Mouse (Mus musculus) liver, embryonic 11.5 days (tissue): ENCODE measurements around the gene Lman1l. TPM values are rescaled to one million over a fixed set of nuclear protein-coding genes. Genes with fewer than 3 reads are reported as not detected.

Source experiments
- ATAC-seq: fragments of 200-750 bp; cut with Nextera tagmentation; replicated peaks from 2 replicates; pipeline ENCODE4 v1.8.0; 2017; ENCODE audit warnings: moderate number of reproducible peaks, mild to moderate bottlenecking, moderate TSS enrichment, moderate library complexity; ENCODE audit not compliant: low FRiP score
- DNase-seq: peaks from one replicate; pipeline ENCODE4 v3.0.0-alpha.2; 2017; ENCODE audit warnings: low spot score
- H3K27ac ChIP-seq: fragments of 300-500 bp; sonication (generic); 2 replicates; pipeline ENCODE4 v1.5.1; 2014; ENCODE audit warnings: mild to moderate bottlenecking, low read depth, low read length, control low read depth
- H3K27me3 ChIP-seq: fragments of 300-500 bp; sonication (generic); replicated peaks from 2 replicates; pipeline ENCODE4 v1.6.1; 2014; ENCODE audit warnings: low read length, mixed read lengths; ENCODE audit not compliant: control insufficient read depth, insufficient read depth
- H3K36me3 ChIP-seq: fragments of 300-500 bp; sonication (generic); 2 replicates; pipeline ENCODE4 v1.6.1; 2014; ENCODE audit warnings: mild to moderate bottlenecking, low read length, moderate library complexity, mixed read lengths; ENCODE audit not compliant: control insufficient read depth, insufficient read depth
- H3K4me1 ChIP-seq: fragments of 300-500 bp; sonication (generic); replicated peaks from 2 replicates; pipeline ENCODE4 v1.6.1; 2014; ENCODE audit warnings: low read length, mixed read lengths; ENCODE audit not compliant: control insufficient read depth, insufficient read depth
- H3K4me2 ChIP-seq: fragments of 300-500 bp; sonication (generic); 2 replicates; pipeline ENCODE4 v1.6.1; 2014; ENCODE audit warnings: mild to moderate bottlenecking, control low read depth, moderate library complexity
- H3K4me3 ChIP-seq: fragments of 300-500 bp; sonication (generic); 2 replicates; pipeline ENCODE4 v1.5.1; 2014; ENCODE audit warnings: low read depth, low read length, control low read depth
- H3K9ac ChIP-seq: fragments of 300-500 bp; sonication (generic); 2 replicates; pipeline ENCODE4 v1.6.1; 2014; ENCODE audit warnings: low read depth, low read length, control low read depth
- H3K9me3 ChIP-seq: fragments of 300-500 bp; sonication (generic); 2 replicates; pipeline ENCODE4 v1.6.1; 2016; ENCODE audit warnings: low read length, inconsistent platforms, mixed read lengths; ENCODE audit not compliant: control insufficient read depth
- WGBS: fragments of 180-500 bp; shearing (Covaris S2); extraction: QIAGEN DNeasy Blood & Tissue Kit; methylation state at CpG from one replicate; pipeline ENCODE4 v1.1.7; 2014; 5-methylcytosine and 5-hydroxymethylcytosine counted together
- polyA plus RNA-seq: library from polyadenylated mRNA; unstranded; fragments of >200 nt; fragmentation: Nextera tagmentation; extraction: Ambion mirVana; gene quantifications from 2 replicates; pipeline ENCODE4 v1.2.1, GENCODE M21; 2014

Gene Lman1l
- polyA plus RNA-seq, 1 experiment from 2014 or later = not detected

DNA sequence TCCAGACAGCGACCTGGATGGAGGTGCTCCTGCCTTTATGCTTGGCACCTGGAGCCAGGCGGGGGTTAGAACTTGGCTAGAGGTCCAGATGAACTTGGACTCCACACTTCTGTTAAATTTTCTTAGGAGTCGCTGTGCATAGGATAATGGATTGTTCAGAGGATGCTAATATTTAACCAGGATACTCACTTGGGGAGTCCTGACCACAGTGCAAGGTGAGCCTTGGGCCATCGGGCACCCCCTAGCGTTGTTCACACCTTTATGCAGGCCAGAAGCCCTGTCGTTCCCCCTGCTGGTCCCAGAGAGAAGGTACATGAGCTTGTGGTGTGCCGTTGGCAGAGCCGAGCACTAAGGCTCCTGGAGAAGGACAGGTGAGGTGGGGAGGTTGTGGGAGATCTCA is 53.7 kb downstream of the Lman1l start:
- ATAC-seq (no peak), DNase-seq (no peak)
- H3K4me1 ChIP-seq = peaks cover 8% of the 10 kb centered on the region
- no peak overlapping the region for H3K9ac ChIP-seq
- H3K4me2 ChIP-seq = no peak overlapping the region
- H3K4me3 ChIP-seq = no peak overlapping the region
- WGBS = 59% methylated on average over 8 of the region's 8 CpGs
- H3K36me3 ChIP-seq = peaks cover 12% of the 10 kb centered on the region; the same call in 1 of the 2 replicates
- no peaks in the 10 kb centered on the region for H3K27me3 ChIP-seq
- no peak overlapping the region for H3K27ac ChIP-seq
- H3K9me3 ChIP-seq = no peaks in the 10 kb centered on the region

- H3K27me3 ChIP-seq = no peaks in the 10 kb centered on the region
- H3K27ac ChIP-seq = no peak overlapping the region
- ATAC-seq = no peak
- WGBS = 56% methylated on average over 10 of the region's 10 CpGs
- H3K36me3 ChIP-seq = peaks cover 9% of the 10 kb centered on the region; the same call in 1 of the 2 replicates
- no peak overlapping the region for H3K4me3 ChIP-seq
- no peak overlapping the region for H3K9ac ChIP-seq
- no peaks in the 10 kb centered on the region for H3K9me3 ChIP-seq
- peaks cover 14% of the 10 kb centered on the region for H3K4me1 ChIP-seq
- DNase-seq = no peak
- H3K4me2 ChIP-seq = no peak overlapping the region
Measured at GRCm38 (mm10) chr9:57565741-57566221, 54.8 kb downstream of the Lman1l start.

GRCm38 (mm10) chr9:57564609-57565008 is 56.0 kb downstream of the Lman1l start:
- DNase-seq = no peak
- Histone ChIP-seq H3K4me3 (no peak overlapping the region), H3K4me2 (no peak overlapping the region), H3K9me3 (no peaks in the 10 kb centered on the region), H3K36me3 (peaks cover 9% of the 10 kb centered on the region; the same call in 1 of the 2 replicates), H3K4me1 (peaks cover 17% of the 10 kb centered on the region), H3K9ac (no peak overlapping the region), H3K27ac (no peak overlapping the region), H3K27me3 (no peaks in the 10 kb centered on the region)
- WGBS = 88% methylated on average over 6 of the region's 6 CpGs
- ATAC-seq = no peak

DNA sequence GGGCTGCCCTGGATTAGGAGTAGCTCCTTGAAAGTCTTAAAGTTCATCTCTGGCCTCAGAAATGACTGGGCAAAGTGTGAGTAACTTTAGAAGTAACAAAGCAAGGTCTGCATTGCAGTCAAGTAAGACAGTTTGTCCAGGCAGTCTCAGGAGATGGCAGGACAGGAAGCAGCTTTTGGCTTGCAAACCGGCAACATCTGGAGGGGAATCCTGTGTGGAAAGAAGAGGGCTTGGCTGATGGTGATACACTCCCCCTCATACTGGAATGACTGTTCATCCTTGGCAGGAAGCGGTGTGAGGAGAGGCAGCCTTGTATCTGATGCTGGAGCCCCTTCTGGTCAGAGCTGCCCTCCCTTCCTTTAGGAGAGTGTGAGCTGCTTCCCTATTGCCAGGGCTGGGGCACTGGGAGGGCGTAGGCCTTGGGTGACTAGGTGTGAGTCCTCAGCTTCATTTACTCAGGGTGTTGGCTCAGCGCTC is 57.6 kb downstream of the Lman1l start:
- DNase-seq = no peak
- H3K4me1 ChIP-seq = peaks cover 17% of the 10 kb centered on the region
- peak overlapping the region; percentile 8; the same call in 1 of the 2 replicates for H3K27ac ChIP-seq
- WGBS = 46% methylated on average over 4 of the region's 4 CpGs
- no peak for ATAC-seq
- H3K4me3 ChIP-seq = no peak overlapping the region
- H3K36me3 ChIP-seq = no peaks in the 10 kb centered on the region; the same call in 1 of the 2 replicates
- peak overlapping the region; percentile 93 for H3K4me2 ChIP-seq
- H3K9me3 ChIP-seq = no peaks in the 10 kb centered on the region
- no peaks in the 10 kb centered on the region for H3K27me3 ChIP-seq
- no peak overlapping the region for H3K9ac ChIP-seq

DNA sequence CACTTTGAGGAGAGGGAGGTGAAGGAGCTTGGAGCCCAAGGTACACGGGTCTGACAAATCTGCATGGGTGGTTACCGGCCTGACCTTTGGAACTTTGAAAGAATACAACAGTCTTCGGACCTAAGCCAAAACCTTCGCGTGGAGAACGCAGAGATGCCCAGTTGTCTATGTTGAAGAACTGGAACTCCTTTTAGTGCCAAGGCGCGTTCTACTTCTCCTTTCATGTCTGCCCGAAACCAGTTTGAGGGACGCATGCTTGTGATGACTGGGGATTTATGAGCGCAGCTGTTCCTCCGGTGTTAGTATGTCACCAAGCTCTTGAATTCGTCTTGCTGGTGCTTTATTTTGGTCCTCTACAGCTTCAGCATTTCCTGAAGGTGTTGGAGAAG is 58.9 kb downstream of the Lman1l start:
- peak overlapping the region; percentile 73 for H3K9ac ChIP-seq
- peak overlapping the region; percentile 93 for H3K4me2 ChIP-seq
- no peaks in the 10 kb centered on the region for H3K27me3 ChIP-seq
- no peaks in the 10 kb centered on the region for H3K36me3 ChIP-seq
- H3K4me1 ChIP-seq = peaks cover 17% of the 10 kb centered on the region
- DNase-seq (no peak), ATAC-seq (no peak)
- no peak overlapping the region; the same call in 1 of the 2 replicates for H3K27ac ChIP-seq
- WGBS = 76% methylated on average over 13 of the region's 13 CpGs
- no peaks in the 10 kb centered on the region for H3K9me3 ChIP-seq
- H3K4me3 ChIP-seq = peak overlapping the region; percentile 74

DNA sequence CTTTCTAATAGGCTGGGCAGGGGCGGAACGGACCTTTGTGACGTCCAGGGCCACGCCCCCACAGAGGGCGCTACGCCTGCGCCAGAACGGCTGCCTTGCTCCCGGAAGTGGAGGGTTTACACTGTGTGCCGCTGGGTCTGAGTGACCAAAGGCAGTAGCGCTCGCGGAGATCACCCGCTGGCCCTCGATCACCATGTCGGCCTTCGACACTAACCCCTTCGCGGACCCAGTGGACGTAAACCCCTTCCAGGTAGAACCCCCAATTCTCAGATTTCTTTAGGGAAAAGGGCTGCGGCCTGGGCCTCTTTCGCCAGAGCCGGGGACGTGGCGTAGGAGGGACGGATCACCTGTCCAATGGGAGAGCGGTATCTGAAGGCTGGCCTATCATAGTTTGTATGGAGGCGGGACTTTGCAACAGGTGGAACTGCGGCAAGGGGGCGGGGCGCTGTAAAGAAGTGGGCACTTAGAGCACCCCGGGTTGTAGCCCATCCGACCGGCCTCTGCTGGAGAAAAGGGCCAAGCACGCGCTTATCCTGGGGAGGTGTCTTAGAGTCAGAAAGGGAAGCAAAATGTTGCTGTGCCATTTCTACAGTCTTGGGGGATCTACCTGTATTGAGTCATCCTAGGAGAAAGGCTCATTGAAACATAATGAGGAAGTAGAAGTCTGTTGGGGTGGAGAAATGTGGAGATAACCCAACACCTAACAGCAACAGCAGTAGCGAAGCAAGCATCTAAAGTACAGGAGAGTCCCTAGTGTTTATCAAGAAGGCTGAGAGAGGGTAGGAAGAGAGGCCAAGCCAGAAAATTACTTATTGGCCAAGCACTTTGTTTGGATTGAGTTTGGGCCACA is 59.5 kb downstream of the Lman1l start, which contains the start of gene Scamp2:
Scamp2 (plus strand) TSS at position 83 of the 850 bp plus-strand sequence.
- WGBS = under 1% methylated on average over 37 of the region's 37 CpGs
- Histone ChIP-seq H3K4me1 (peaks cover 17% of the 10 kb centered on the region), H3K9ac (peak within 1 kb of the TSS; percentile 73), H3K9me3 (no peaks in the 10 kb centered on the region), H3K4me3 (peak within 1 kb of the TSS; percentile 74), H3K36me3 (no peaks in the 10 kb centered on the region), H3K4me2 (peak within 1 kb of the TSS; percentile 93), H3K27me3 (no peaks in the 10 kb centered on the region), H3K27ac (peak within 1 kb of the TSS; percentile 62)
- peak; percentile 99 for ATAC-seq
- DNase-seq = peak; percentile 96

DNA sequence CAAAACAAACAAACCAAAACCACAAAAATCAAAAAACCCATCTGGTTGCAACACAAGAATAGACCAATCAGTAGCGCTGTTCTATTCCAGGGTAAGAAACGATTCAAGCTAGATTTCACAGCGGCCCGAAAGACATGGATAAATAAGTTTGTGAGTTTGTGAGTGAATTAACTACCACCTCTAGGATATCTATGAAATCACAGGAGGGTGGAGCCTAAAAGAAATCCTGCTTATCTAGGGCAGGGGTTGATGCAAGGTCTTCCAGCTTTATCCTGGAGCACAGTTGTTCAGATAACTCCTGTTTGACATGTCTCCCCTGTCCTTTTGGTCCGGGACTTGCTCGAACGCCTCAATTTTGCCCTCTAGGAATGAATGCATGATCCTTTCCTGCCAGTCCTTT is 60.3 kb downstream of the Lman1l start:
- Histone ChIP-seq H3K4me1 (peaks cover 17% of the 10 kb centered on the region), H3K27ac (0 out of 2 replicates have a peak overlapping the region, but pooled peaks have one; percentile 62), H3K4me2 (peak overlapping the region; percentile 93), H3K4me3 (peak overlapping the region; percentile 74), H3K9me3 (no peaks in the 10 kb centered on the region), H3K36me3 (no peaks in the 10 kb centered on the region), H3K27me3 (no peaks in the 10 kb centered on the region), H3K9ac (no peak overlapping the region)
- ATAC-seq = no peak
- 31% methylated on average over 7 of the region's 7 CpGs for WGBS
- DNase-seq = no peak

DNA sequence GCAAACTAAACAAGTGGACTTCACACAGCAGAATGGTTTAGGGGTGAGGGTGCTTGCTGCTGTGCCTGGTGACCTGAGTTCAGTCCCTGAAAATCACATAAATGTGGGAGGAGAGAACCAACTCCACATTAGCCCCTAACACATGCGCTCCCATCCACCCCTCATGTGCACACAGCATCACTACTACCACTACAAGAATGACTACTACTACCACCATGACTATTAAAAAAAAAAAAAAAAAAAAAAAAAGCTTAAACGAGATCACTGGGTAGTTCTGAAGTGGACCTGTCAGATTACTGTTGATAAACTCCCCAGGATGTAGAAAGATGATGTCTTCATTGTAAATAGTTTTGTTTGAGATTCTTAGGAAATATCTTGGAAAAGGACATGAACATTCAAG is 61.0 kb downstream of the Lman1l start:
- H3K36me3 ChIP-seq = no peaks in the 10 kb centered on the region
- WGBS = 72% methylated on average over 2 of the region's 2 CpGs
- H3K4me3 ChIP-seq = no peak overlapping the region
- no peaks in the 10 kb centered on the region for H3K27me3 ChIP-seq
- H3K4me1 ChIP-seq = peaks cover 17% of the 10 kb centered on the region
- DNase-seq = no peak
- H3K9me3 ChIP-seq = no peaks in the 10 kb centered on the region
- ATAC-seq = no peak
- no peak overlapping the region for H3K4me2 ChIP-seq
- H3K9ac ChIP-seq = no peak overlapping the region
- no peak overlapping the region for H3K27ac ChIP-seq
